Mouse (Mus musculus) cortical plate, adult 2 months (tissue): ENCODE measurements around the gene Ticrr.

Experiments
- CTCF ChIP-seq: fragments of 200-500 bp; IDR thresholded peaks from 2 replicates; pipeline ENCODE4 v1.5.1; 2011; ENCODE audit warnings: mild to moderate bottlenecking, control low read depth, low read length; ENCODE audit not compliant: insufficient read depth; ENCODE audit errors: extremely low read depth
- POLR2A ChIP-seq: fragments of 200-500 bp; IDR thresholded peaks from 2 replicates; pipeline ENCODE4 v1.6.1; 2011; ENCODE audit warnings: mild to moderate bottlenecking, low read length, control low read depth; ENCODE audit not compliant: insufficient read depth; ENCODE audit errors: extremely low read depth

DNA sequence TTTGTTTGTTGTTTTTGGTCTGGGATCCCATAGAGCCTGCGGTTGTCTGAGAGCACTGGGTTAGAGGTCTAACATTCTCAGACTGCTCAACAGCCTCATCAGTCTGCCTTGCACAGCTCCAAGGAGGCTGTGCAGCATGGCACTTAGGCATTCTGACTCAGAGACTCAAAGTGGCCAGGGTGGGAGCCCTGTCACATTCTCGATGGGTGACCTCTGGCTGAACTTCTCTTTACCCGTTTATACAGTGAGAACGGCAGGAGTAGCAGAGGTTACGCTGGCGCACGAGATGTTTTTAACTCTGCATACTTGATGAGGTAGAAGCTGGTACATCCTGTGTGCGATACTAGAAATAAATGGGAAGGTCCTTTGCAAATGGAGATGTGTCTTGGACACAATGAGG is 36.9 kb upstream of the Ticrr start:
- TF ChIP-seq CTCF (no peak), POLR2A (no peak)
